Mouse (Mus musculus) heart, adult 2 months (tissue): ENCODE data around the gene Grik1. TPM values are rescaled to one million over a fixed set of nuclear protein-coding genes. Genes with fewer than 3 reads are reported as not detected.

Experiments used
- DNase-seq, 2 experiments: peaks; one replicate each; pipeline ENCODE4 v3.0.0; 2021
- H3K27ac ChIP-seq: fragments of 200-600 bp; 2 replicates; pipeline ENCODE4 v1.8.1; 2022
- H3K27me3 ChIP-seq: fragments of 200-500 bp; 2 replicates; pipeline ENCODE4 v1.6.1; 2012; ENCODE audit warnings: mild to moderate bottlenecking, low read length, inconsistent platforms, mixed read lengths; ENCODE audit not compliant: control insufficient read depth, insufficient read depth
- H3K36me3 ChIP-seq: fragments of 200-500 bp; 2 replicates; pipeline ENCODE4 v1.6.1; 2012; ENCODE audit warnings: low read length, inconsistent platforms; ENCODE audit not compliant: control insufficient read depth, insufficient read depth
- H3K4me1 ChIP-seq: fragments of 200-500 bp; 2 replicates; pipeline ENCODE4 v1.6.1; 2011; ENCODE audit warnings: low read length; ENCODE audit not compliant: control insufficient read depth, insufficient read depth
- H3K4me3 ChIP-seq: fragments of 200-600 bp; 2 replicates; pipeline ENCODE4 v1.8.1; 2022
- H3K79me2 ChIP-seq: fragments of 200-500 bp; replicated peaks from 2 replicates; pipeline ENCODE4 v1.6.1; 2012; ENCODE audit warnings: mild to moderate bottlenecking, inconsistent platforms, low read length, moderate library complexity, mixed read lengths; ENCODE audit not compliant: control insufficient read depth, insufficient read depth
- H3K9ac ChIP-seq: fragments of 200-500 bp; 2 replicates; pipeline ENCODE4 v1.6.1; 2012; ENCODE audit warnings: low read depth, mild to moderate bottlenecking, control low read depth, inconsistent platforms, low read length, mixed read lengths
- CTCF ChIP-seq: fragments of 200-600 bp; IDR thresholded peaks from 2 replicates; pipeline ENCODE4 v1.8.1; 2022; ENCODE audit warnings: antibody characterized with exemption, mild to moderate bottlenecking, moderate library complexity
- EP300 ChIP-seq: fragments of 200-500 bp; IDR thresholded peaks from 2 replicates; pipeline ENCODE4 v1.6.1; 2011; ENCODE audit warnings: low read depth, low read length, control low read depth; ENCODE audit not compliant: insufficient read depth
- POLR2A ChIP-seq: fragments of 200-500 bp; IDR thresholded peaks from 2 replicates; pipeline ENCODE4 v1.6.1; 2011; ENCODE audit warnings: mild to moderate bottlenecking, low read depth, low read length, control low read depth; ENCODE audit not compliant: insufficient read depth
- WGBS: fragments of 180-500 bp; shearing (Covaris S2); methylation state at CpG from one replicate; pipeline ENCODE4 v1.1.7; 2018; 5-methylcytosine and 5-hydroxymethylcytosine counted together
- intact Hi-C: fragments of 180-260 bp; cut with DNase I; formaldehyde crosslinking; loops from one replicate; pipeline ENCODE4 v1.15.1; 2025
- polyA plus RNA-seq: library from polyadenylated mRNA; depleted of rRNA; stranded (reverse); fragments of >200 nt; gene quantifications from 2 replicates; pipeline ENCODE4 v1.2.3, GENCODE M21; 2012
- total RNA-seq, 2 experiments: library from RNA; stranded (reverse); gene quantifications; 2 replicates each; pipeline ENCODE4 v1.2.3; 2021

Gene Grik1
- total and polyA plus RNA-seq, 3 experiments, result not detected

DNA sequence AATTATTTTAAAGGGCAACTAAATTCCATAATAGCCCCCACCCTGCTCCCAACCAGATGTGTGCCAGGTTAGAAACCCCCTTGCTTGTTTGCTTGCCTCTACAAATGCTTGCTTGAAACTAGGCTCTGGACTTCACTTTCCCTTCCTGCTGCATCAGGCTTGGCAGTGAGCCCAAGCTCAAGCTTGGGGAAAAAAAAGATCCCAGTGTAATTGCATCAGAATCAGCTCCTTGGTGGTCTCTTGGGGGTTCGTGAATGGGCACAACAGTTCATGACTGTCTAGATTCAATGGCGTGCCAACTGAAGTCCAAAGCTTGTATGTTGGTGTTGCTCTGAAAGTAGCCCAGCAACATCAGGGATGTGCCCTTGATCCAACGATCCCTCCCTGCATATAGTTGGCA, 320.1 kb downstream of the Grik1 start:
- H3K79me2 ChIP-seq, result no peaks in the 10 kb centered on the region
- H3K27me3 ChIP-seq, result no peaks in the 10 kb centered on the region
- intact Hi-C loops, result no loop called here
- H3K36me3 ChIP-seq, result no peaks in the 10 kb centered on the region
- H3K27ac ChIP-seq, result no peak overlapping the region
- H3K4me1 ChIP-seq, result no peaks in the 10 kb centered on the region
- no peak for DNase-seq
- 61% methylated on average over 3 of the region's 3 CpGs for WGBS
- TF ChIP-seq POLR2A, result no peak
- TF ChIP-seq CTCF, result no peak
- no peak for TF ChIP-seq EP300
- no peak overlapping the region for H3K4me3 ChIP-seq
- no peak overlapping the region for H3K9ac ChIP-seq

DNA sequence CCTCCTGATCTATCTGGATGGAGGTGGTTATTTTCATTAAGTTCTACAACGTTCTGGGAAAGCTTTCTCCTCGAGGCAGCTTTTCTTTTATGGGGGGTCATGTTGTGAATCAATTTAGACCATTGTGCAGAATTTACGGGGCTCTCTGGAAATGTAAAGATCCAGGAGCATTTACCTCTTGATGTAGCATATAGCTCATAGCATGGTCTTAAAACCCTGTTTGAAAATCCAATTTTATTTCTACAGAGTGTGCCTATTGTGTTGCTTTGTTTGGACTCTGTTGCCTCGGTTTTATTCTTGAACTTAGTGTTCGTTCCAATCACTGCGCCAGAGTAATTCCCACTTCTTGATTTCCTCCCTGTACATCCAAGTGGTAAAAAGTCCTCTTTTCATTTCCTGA, 328.6 kb downstream of the Grik1 start:
- no peak overlapping the region for H3K4me3 ChIP-seq
- no peaks in the 10 kb centered on the region for H3K4me1 ChIP-seq
- no peak for DNase-seq
- H3K36me3 ChIP-seq, result no peaks in the 10 kb centered on the region
- 58% methylated on average over 6 of the region's 6 CpGs for WGBS
- H3K79me2 ChIP-seq, result no peaks in the 10 kb centered on the region
- TF ChIP-seq POLR2A (no peak), EP300 (no peak), CTCF (no peak)
- H3K27me3 ChIP-seq, result no peaks in the 10 kb centered on the region
- no peak overlapping the region for H3K27ac ChIP-seq
- no peak overlapping the region for H3K9ac ChIP-seq
- intact Hi-C loops, result no loop called here

DNA sequence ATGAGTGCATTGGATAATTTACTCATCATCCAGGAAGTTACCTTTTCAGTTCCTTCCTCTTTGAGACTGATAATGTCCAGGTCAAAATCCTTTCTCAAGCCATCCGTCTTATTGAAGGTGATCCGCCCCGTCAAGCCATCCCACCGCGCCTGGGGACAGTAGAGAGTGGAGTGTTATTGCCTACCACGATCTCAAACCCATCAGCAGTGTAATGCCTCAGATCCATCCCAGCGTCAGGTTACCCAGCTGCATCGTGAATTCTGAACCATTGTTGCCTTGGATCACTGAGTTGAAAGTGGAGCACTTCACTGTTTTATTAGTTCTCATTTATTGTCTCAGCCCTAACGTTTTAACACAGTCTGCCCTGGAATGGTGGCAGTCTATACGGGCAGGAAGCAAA, 332.6 kb downstream of the Grik1 start:
- Histone ChIP-seq H3K27me3 (no peaks in the 10 kb centered on the region), H3K4me1 (no peaks in the 10 kb centered on the region), H3K9ac (no peak overlapping the region), H3K27ac (no peak overlapping the region), H3K79me2 (no peaks in the 10 kb centered on the region), H3K36me3 (no peaks in the 10 kb centered on the region), H3K4me3 (no peak overlapping the region)
- intact Hi-C loops, result no loop called here
- DNase-seq, result no peak
- no peak for TF ChIP-seq EP300
- TF ChIP-seq POLR2A, result no peak
- no peak for TF ChIP-seq CTCF
- 86% methylated on average over 10 of the region's 10 CpGs for WGBS

DNA sequence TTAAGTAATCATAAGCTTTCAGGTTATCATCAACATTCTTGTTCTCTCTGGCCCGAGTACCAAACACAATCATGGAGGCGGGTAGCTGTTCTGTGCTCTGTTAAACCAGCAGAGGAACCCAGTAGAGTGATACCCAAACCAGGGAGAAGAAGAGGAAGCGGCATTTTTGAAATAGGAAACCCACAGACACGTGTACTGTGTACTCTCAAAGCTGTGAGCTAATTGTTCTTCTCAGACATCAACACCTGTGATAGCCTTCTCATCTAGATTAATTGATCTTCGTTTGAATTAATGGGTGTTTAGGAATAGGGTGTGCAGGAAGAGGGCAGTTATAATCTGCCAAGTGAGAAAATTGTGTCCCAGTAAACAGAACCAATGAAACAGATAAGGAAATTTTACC, 333.9 kb downstream of the Grik1 start:
- H3K79me2 ChIP-seq, result no peaks in the 10 kb centered on the region
- TF ChIP-seq EP300, result no peak
- no peak for DNase-seq
- no peak overlapping the region for H3K4me3 ChIP-seq
- H3K27me3 ChIP-seq, result no peaks in the 10 kb centered on the region
- 51% methylated on average over 5 of the region's 5 CpGs for WGBS
- no peaks in the 10 kb centered on the region for H3K4me1 ChIP-seq
- H3K36me3 ChIP-seq, result no peaks in the 10 kb centered on the region
- intact Hi-C loops, result no loop called here
- H3K9ac ChIP-seq, result no peak overlapping the region
- H3K27ac ChIP-seq, result no peak overlapping the region

DNA sequence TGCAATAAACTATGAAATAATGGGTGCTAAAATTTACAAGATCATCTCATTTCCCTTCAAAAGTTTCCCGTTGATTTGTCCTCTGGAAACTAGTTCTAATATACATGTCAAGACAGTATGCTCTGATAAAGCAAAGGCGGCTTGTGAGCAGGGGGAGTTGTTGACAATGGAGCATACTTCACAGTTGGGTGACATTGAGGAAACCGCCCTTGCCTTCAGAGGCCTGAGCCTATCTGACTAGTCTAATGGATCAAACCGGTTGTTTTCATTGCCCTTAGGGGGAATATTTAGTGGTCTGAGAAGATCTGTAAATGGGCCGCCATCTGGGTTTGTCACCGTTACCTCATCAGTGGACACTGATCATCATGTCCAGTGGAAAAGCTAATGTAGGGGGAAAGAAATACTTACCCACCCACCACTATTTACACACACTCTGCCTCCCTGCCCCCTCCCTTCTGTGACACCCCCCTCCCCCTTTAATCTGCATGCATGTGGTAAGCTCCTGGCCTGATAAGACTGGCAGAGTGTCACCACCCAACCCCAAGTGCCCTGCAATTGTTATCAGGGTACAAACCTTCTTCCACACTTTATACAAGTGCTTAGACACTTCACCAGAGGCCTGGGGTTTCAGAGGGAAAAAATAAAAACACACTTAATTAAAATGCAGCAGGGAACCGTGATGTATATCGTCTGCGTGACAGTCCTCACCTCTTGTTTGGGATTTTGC, 335.2 kb downstream of the Grik1 start:
- Histone ChIP-seq H3K9ac (no peak overlapping the region), H3K79me2 (no peaks in the 10 kb centered on the region), H3K36me3 (no peaks in the 10 kb centered on the region), H3K4me1 (no peaks in the 10 kb centered on the region), H3K27ac (no peak overlapping the region), H3K4me3 (no peak overlapping the region), H3K27me3 (no peaks in the 10 kb centered on the region)
- intact Hi-C loops, result no loop called here
- WGBS, result 72% methylated on average over 9 of the region's 9 CpGs
- DNase-seq, result no peak
- TF ChIP-seq CTCF (no peak), EP300 (no peak), POLR2A (no peak)

DNA sequence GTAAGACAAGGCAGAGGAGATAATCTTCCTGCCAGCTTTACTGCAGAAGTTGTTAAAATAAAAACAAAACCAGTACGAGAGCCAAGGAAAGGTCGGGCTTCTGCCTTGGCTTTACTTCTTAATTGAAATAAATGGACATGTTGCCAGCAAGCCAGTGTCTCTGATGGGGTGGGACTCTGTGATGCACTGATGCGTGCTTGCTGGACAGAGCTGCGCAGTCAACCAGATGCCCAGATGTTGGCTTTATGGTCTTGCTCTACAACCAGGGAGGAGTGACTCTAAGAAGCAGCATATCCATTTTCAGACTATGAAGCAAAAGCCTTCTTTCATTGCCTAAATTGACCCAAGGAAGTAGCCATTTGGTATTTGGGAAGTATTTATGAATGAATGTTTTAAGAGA, 336.9 kb downstream of the Grik1 start:
- no peak for TF ChIP-seq EP300
- no peak for TF ChIP-seq POLR2A
- TF ChIP-seq CTCF, result no peak
- Histone ChIP-seq H3K79me2 (no peaks in the 10 kb centered on the region), H3K36me3 (no peaks in the 10 kb centered on the region), H3K27me3 (no peaks in the 10 kb centered on the region), H3K27ac (no peak overlapping the region), H3K4me1 (no peaks in the 10 kb centered on the region), H3K9ac (no peak overlapping the region), H3K4me3 (no peak overlapping the region)
- DNase-seq, result no peak
- intact Hi-C loops, result no loop called here
- 76% methylated on average over 4 of the region's 4 CpGs for WGBS
